Mouse (Mus musculus) olfactory bulb, adult 2 months (tissue): ENCODE results near the gene Efcab2.

Source experiments
- CTCF ChIP-seq: fragments of 200-500 bp; IDR thresholded peaks from 2 replicates; pipeline ENCODE4 v1.5.1; 2012; ENCODE audit warnings: low read depth, mild to moderate bottlenecking, low read length, moderate library complexity; ENCODE audit not compliant: insufficient read depth
- POLR2A ChIP-seq: fragments of 200-500 bp; IDR thresholded peaks from 2 replicates; pipeline ENCODE4 v1.6.1; 2012; ENCODE audit warnings: mild to moderate bottlenecking, low read depth, low read length, moderate library complexity; ENCODE audit not compliant: insufficient read depth

GRCm38 (mm10) chr1:178444407-178444806, 38.5 kb downstream of the Efcab2 start:
- TF ChIP-seq CTCF (no peak), POLR2A (no peak)
